Mouse (Mus musculus) common myeloid progenitor, adult 5-6 weeks (primary cell): ENCODE measurements around the gene Gm5127. TPM values are rescaled to one million over a fixed set of nuclear protein-coding genes. Genes with fewer than 3 reads are reported as not detected.

ENCODE experiments used
- total RNA-seq: library from RNA; stranded (forward); fragments of 200-1000, 187-1606 nt; gene quantifications from 2 replicates; pipeline ENCODE4 v1.2.3, GENCODE M21; 2017

Gene Gm5127
- total RNA-seq, 1 experiment from 2014 or later = not detected

Other genes starting within 250 kb of the Gm5127 start
- not detected in 2 replicates for gene Fndc3c1, start 97.8 kb upstream of the Gm5127 start, total RNA-seq
- 0.46 and 6.8 TPM in 2 replicates for gene Cysltr1, start 20.5 kb downstream of the Gm5127 start, total RNA-seq